Mouse (Mus musculus): ENCODE data around the gene H2afz.

DNA sequence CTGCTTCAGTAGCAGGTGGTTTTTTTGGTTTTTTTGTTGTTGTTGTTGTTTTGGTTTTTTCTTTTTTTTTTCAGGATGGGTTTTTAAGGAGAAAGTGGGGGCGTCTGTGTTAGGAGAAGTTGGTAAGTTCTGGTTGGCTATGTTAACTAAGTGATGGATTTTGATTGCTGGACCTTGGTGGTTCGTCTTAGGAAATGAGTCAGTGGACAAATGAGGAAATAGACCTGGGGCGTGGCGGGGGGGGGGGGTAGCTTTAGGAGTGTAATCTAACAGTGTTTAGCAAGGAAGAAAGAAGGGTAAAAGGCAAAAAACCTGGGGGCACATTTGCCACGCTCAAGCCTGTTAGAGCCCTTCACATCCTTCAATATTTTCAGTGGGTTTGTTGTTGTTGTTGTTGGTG lies 17.7 kb upstream of the H2afz start:
- TF ChIP-seq POLR2A (IDR thresholded peaks at IDR 0.05; ENCODE audit: control insufficient read depth in 1 of 2, insufficient read depth in 1 of 2, low read depth in 1 of 2, low read length in 2 of 2, poor library complexity in 1 of 2) (no peak), ZC3H11A (IDR thresholded peaks at IDR 0.05; ENCODE audit: low read depth, low read length) (no peak), CTCF (IDR thresholded peaks at IDR 0.05 in 2 of 3, conservative IDR thresholded peaks at IDR 0.05 in 1 of 3; ENCODE audit: control insufficient read depth in 1 of 3, insufficient read depth in 1 of 3, low read depth in 2 of 3, low read length in 3 of 3, poor library complexity in 1 of 3, severe bottlenecking in 1 of 3) (no peak), MAX (IDR thresholded peaks at IDR 0.05; ENCODE audit: low read length) (no peak), JUND (IDR thresholded peaks at IDR 0.05; ENCODE audit: low read depth, low read length) (0 out of 2 replicates have a peak, but pooled peaks have one; percentile 13)
